Mouse (Mus musculus): ENCODE measurements around the gene Catsper4.

The Catsper4 gene

GRCm38 (mm10) chr4:134181825-134182224 is 45.4 kb downstream of the Catsper4 start:
- ATAC-seq (ENCODE audit: low TSS enrichment) = no peak

GRCm38 (mm10) chr4:134181112-134181511 is 46.1 kb downstream of the Catsper4 start:
- ATAC-seq (ENCODE audit: low TSS enrichment) = no peak

GRCm38 (mm10) chr4:134172391-134172790 is 54.8 kb downstream of the Catsper4 start:
- ATAC-seq (ENCODE audit: low TSS enrichment) = no peak; the same call in 1 of the 2 replicates

- no peak for ATAC-seq (ENCODE audit: low TSS enrichment)
Observed at GRCm38 (mm10) chr4:134166906-134167305, 60.3 kb downstream of the Catsper4 start.

GRCm38 (mm10) chr4:134165548-134166465 is 61.4 kb downstream of the Catsper4 start:
- no peak for ATAC-seq (ENCODE audit: low TSS enrichment)

GRCm38 (mm10) chr4:134165024-134165423 is 62.2 kb downstream of the Catsper4 start:
- no peak for ATAC-seq (ENCODE audit: low TSS enrichment)

- ATAC-seq (ENCODE audit: low TSS enrichment) = no peak
Observed at GRCm38 (mm10) chr4:134164591-134164990, 62.6 kb downstream of the Catsper4 start.

All from frontal cortex, adult (tissue).